ENCODE assay signal across 25 mouse cellular contexts in the genomic region with DNA sequence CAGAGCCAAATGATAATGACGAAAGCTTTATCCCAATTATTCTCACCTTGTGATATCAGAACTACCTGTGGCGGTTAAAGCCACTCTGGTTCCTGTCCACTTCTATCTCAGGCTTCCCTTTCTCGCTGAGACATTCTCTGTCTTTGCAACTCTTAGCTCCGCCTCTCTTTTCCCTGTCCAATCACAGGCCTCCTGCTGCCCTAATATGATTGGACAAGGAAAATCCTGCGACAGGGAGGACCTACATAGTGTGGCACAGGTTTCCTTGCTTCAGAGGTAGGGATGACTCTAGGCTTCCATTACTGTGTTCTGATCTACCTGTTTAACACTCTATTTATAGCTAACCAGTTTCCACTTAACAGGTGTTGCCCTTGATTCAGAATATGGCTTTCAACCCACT.
"Had no signal": no experiment of that assay in that cellular context is flagged by ENCODE, and none has a peak within 500 bp of the region (broad histone marks: within the 10 kb centered on the region; RNA-seq: fewer than 3 reads in every experiment).

No protein-coding gene starts in this region.

- H3K4me3 ChIP-seq: heart, adult 2 months; heart, embryonic 13.5 days; heart, embryonic 15.5 days; hindbrain, embryonic 13.5 days; hindbrain, embryonic 15.5 days; intestine, embryonic 15.5 days; limb, embryonic 10.5 days; limb, embryonic 12.5 days; liver, embryonic 13.5 days; liver, embryonic 15.5 days had no signal

- H3K27ac ChIP-seq: heart, adult 2 months; heart, embryonic 13.5 days; heart, embryonic 15.5 days; hindbrain, embryonic 13.5 days; hindbrain, embryonic 15.5 days; hindbrain, postnatal 0 days; intestine, embryonic 15.5 days; kidney, postnatal 0 days; limb, embryonic 10.5 days; limb, embryonic 12.5 days; liver, embryonic 13.5 days; liver, embryonic 15.5 days had no signal

- H3K4me1 ChIP-seq: heart, embryonic 15.5 days; hindbrain, embryonic 13.5 days; hindbrain, embryonic 15.5 days; intestine, embryonic 15.5 days; limb, embryonic 10.5 days; limb, embryonic 12.5 days; liver, embryonic 13.5 days had no signal

- H3K36me3 ChIP-seq: heart, embryonic 13.5 days; heart, embryonic 15.5 days; hindbrain, embryonic 13.5 days; hindbrain, embryonic 15.5 days; intestine, embryonic 15.5 days; limb, embryonic 10.5 days; limb, embryonic 12.5 days; liver, embryonic 13.5 days; liver, embryonic 15.5 days had no signal

- H3K9ac ChIP-seq: heart, embryonic 13.5 days; heart, embryonic 15.5 days; hindbrain, embryonic 13.5 days; hindbrain, embryonic 15.5 days; intestine, embryonic 15.5 days; limb, embryonic 12.5 days; liver, embryonic 13.5 days; liver, embryonic 15.5 days had no signal

- H3K27me3 ChIP-seq: heart, embryonic 13.5 days; heart, embryonic 15.5 days; hindbrain, embryonic 13.5 days; hindbrain, embryonic 15.5 days; intestine, embryonic 15.5 days; limb, embryonic 12.5 days; liver, embryonic 13.5 days; liver, embryonic 15.5 days had no signal

- DNase-seq: gastrocnemius, postnatal 14 days; gastrocnemius, postnatal 36 days; heart, adult 11 months; heart, adult 2 months; heart, postnatal 14 days; heart, postnatal 36 days; kidney, adult 18-20 months; kidney, adult 8-10 months; kidney, postnatal 14 days; kidney, postnatal 36 days; layer of hippocampus, adult 9-11 months; layer of hippocampus, postnatal 36 days; liver; liver, embryonic 13.5 days had no signal

- ATAC-seq: hindbrain, postnatal 0 days; intestine, embryonic 15.5 days; intestine, postnatal 0 days had no signal

- H3K9me3 ChIP-seq: heart, embryonic 13.5 days; heart, embryonic 15.5 days; hindbrain, embryonic 13.5 days; hindbrain, embryonic 15.5 days; intestine, embryonic 15.5 days; limb, embryonic 10.5 days; limb, embryonic 12.5 days; liver, embryonic 13.5 days; liver, embryonic 15.5 days had no signal
